Mouse (Mus musculus) kidney, adult 18-20 months (tissue): ENCODE measurements around the gene Gpd2.

Experiments used
- DNase-seq: peaks from one replicate; pipeline ENCODE4 v3.0.0; 2021

Gene Gpd2

DNA sequence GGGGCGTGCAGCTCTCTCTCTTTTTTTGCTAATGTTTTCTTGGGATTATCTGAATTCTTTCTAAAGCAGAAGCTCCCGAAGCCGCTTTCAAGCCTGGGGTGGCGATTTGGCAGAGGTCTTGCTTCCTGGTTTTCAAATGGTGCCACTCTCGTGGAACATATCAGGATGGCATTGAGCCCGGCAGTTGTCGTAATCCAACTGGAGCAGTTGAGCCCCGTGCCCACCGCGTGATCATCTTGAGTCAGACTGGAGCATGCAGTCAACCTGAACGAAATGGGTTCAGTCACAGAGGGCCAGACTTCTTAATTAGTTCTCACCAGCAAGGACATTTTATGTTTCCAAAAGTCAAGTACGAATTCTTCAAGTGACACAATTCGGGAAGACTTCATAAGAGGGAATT, 158.6 kb downstream of the Gpd2 start:
- peak; percentile 25 for DNase-seq

DNA sequence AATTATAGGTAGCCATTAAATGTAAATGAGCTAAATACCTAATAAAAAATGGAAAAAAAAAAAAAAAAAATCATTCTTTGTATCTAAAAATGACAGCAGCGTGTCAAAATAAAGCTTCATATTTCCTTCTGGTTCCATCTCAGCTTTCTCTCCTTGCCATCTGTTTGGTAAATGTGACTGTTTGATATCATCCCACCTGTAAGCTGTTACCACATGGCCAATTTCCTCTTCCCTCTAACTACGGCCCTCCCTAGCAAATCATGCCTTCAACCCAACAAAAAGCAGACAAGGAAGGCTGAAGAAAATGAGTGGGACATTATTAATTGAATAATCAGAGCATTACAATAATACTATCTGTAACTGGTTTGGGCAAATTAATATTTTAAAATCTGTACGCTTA, 160.3 kb downstream of the Gpd2 start:
- DNase-seq, result no peak

DNA sequence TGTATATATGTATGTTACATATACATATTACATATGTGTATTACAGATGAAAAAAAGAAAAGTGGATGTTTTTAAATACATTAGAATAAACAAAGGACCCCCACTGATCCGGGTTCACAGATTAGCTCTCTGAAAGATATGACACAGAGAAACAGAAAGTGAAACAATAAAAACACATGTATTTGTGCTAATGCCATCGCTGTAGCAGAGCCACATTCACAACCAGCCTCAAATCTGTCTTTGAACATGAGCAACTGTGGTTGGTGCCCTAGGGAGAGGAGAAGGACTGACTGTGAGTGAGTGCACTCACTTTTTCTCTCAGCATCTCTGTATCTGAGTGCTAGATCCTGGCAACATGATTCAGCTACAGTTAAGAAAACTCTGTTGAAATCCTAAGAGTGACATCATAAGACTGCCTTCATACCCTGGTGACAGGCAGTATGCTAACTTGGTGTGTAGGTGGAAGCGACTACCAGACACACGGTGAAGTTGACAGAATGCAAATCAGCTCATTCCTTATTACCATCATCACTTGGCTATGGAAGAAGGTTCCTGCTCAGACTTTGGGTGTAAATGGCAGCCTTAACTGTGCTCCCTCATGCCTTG, 170.1 kb downstream of the Gpd2 start:
- DNase-seq, result no peak

DNA sequence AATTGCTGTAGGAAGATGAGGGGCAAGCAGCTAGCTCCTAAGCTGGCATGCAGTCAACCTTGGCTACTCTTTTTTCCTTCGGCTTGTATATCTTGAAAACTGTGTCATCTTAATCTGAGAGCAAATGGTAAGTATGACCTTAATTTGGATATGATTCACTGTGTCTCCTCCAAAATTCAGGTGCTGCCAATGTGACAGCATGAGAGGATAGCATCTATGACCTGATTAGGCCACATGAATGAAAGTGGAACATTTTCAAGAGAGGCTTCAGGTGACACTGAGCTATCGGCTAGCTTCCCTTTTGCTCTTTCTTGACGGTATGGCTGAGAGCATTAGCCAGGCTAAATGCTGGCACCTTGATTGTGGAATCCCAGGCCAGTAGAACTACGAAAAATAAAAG, 171.0 kb downstream of the Gpd2 start:
- DNase-seq, result no peak

DNA sequence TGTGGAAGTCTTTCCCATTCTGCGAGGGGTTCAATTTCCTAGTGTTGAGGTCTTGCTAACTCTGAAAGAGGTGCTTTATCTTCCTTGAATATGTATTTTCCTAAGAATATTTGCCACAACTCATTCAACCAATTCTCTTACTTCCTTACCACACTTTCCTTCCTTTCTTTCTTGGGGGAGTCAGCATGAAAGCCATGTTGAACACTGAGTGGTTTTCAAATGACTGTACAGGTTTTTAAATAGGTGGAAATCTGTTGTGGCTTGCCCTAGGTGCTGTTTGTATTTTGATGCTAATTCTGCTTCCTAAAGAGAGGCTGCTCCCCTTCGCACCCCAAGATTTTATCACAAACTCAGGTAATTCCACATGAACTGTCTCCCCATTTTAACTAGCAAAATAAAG, 174.1 kb downstream of the Gpd2 start:
- no peak for DNase-seq

DNA sequence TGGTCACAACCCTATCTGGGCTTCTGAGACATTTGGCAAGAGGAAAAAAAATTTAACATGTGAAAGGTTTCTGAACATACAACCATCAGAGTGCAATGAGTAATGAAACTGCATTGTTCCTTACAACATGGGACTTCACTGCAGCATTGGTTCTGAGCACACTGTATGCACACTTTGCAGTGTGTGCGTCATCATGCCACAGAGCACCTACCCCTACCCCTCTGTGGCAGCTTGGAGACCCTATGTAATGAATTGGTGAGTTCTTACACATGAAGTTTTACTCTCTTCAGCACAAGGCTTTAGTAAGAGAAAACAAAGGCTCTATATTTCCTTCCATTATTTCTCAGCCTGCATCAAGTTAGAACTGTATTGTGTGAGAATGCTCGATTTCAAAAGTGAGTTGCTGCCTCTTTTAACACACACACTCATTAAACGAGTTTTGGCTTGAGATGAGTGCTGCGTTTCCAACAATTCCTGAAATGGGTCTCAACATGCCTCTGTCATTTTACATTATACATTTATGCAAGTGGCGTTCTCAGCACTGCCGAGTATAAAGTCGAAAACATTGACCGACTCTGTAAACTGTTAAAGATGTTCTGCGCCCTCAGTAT, 177.2 kb downstream of the Gpd2 start:
- no peak for DNase-seq

DNA sequence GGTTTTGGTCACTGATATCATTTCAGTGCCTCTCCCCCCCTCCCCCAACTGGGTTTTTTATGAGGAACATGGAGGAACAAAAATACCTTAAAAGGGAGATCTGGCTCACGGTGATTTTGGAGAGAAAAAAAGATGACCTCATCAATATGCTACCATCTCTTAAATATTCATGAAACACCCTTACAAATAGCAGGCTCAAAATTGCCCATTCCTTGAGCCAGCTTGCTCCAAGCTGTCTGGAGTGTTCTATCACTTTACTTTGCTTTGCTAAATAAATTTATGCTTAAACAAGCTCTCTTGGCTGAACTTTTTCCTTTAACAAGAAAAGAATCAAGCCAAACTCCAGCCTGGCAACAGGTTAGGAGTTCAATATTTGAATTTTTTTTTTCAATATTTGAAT, 179.3 kb downstream of the Gpd2 start:
- no peak for DNase-seq
